Mouse (Mus musculus): Measurements from ENCODE around the gene Prss21. TPM values are rescaled to one million over a fixed set of nuclear protein-coding genes. Genes with fewer than 3 reads are reported as not detected.
"Not testable (repeated sequence)": the region's sequence is repeated elsewhere in the genome, so short reads cannot be mapped to it uniquely, and the experiment has no call there.

The Prss21 gene
- polyA plus RNA-seq, 1 experiment from 2014 or later: not detected

GRCm38 (mm10) chr17:23862926-23863325 is 4.9 kb upstream of the Prss21 start:
- Histone ChIP-seq H3K36me3 (no peaks in the 10 kb centered on the region), H3K27me3 (no peaks in the 10 kb centered on the region), H3K27ac (no peak overlapping the region), H3K9ac (replicated peaks) (no peak overlapping the region), H3K4me3 (replicated peaks) (no peak overlapping the region), H3K4me2 (no peak overlapping the region), H3K4me1 (replicated peaks) (no peaks in the 10 kb centered on the region), H3K9me3 (no peaks in the 10 kb centered on the region; the same call in 1 of the 2 replicates)
- ATAC-seq (ENCODE audit: insufficient number of reproducible peaks, insufficient read depth, low FRiP score, low TSS enrichment, low read depth): no peak
- 87% methylated on average over 4 of the region's 4 CpGs for WGBS

GRCm38 (mm10) chr17:23868513-23868912 is 657 bp downstream of the Prss21 start:
- H3K4me2 ChIP-seq: no peak overlapping the region
- H3K4me3 ChIP-seq (replicated peaks): no peak overlapping the region
- H3K27ac ChIP-seq: no peak overlapping the region
- WGBS: 90% methylated on average over 11 of the region's 11 CpGs
- H3K27me3 ChIP-seq: no peaks in the 10 kb centered on the region
- no peak for ATAC-seq (ENCODE audit: insufficient number of reproducible peaks, insufficient read depth, low FRiP score, low TSS enrichment, low read depth)
- 0 out of 2 replicates have a peak, but pooled peaks cover 3% of the 10 kb centered on the region for H3K4me1 ChIP-seq (replicated peaks)
- no peaks in the 10 kb centered on the region; the same call in 1 of the 2 replicates for H3K9me3 ChIP-seq
- H3K36me3 ChIP-seq: no peaks in the 10 kb centered on the region
- no peak overlapping the region for H3K9ac ChIP-seq (replicated peaks)

GRCm38 (mm10) chr17:23873884-23874856 is 6.3 kb downstream of the Prss21 start:
- no peaks in the 10 kb centered on the region for H3K36me3 ChIP-seq
- no peak overlapping the region for H3K27ac ChIP-seq
- H3K4me1 ChIP-seq (replicated peaks): 0 out of 2 replicates have a peak, but pooled peaks cover 3% of the 10 kb centered on the region
- H3K9me3 ChIP-seq: no peaks in the 10 kb centered on the region
- no peak overlapping the region for H3K9ac ChIP-seq (replicated peaks)
- ATAC-seq (ENCODE audit: insufficient number of reproducible peaks, insufficient read depth, low FRiP score, low TSS enrichment, low read depth): no peak
- no peaks in the 10 kb centered on the region for H3K27me3 ChIP-seq
- WGBS: 49% methylated on average over 8 of the region's 8 CpGs
- no peak overlapping the region for H3K4me3 ChIP-seq (replicated peaks)
- H3K4me2 ChIP-seq: no peak overlapping the region

- no peaks in the 10 kb centered on the region for H3K27me3 ChIP-seq
- no peak overlapping the region for H3K4me2 ChIP-seq
- no peak overlapping the region for H3K9ac ChIP-seq (replicated peaks)
- H3K4me1 ChIP-seq (replicated peaks): no peaks in the 10 kb centered on the region
- 51% methylated on average over 3 of the region's 3 CpGs for WGBS
- no peaks in the 10 kb centered on the region for H3K36me3 ChIP-seq
- H3K27ac ChIP-seq: no peak overlapping the region
- no peak for ATAC-seq (ENCODE audit: insufficient number of reproducible peaks, insufficient read depth, low FRiP score, low TSS enrichment, low read depth)
- no peak overlapping the region for H3K4me3 ChIP-seq (replicated peaks)
- no peaks in the 10 kb centered on the region for H3K9me3 ChIP-seq
These were observed 8.9 kb downstream of the Prss21 start for GRCm38 (mm10) chr17:23876741-23877140.

- Histone ChIP-seq H3K4me1 (replicated peaks) (no peaks in the 10 kb centered on the region), H3K9me3 (no peaks in the 10 kb centered on the region), H3K27me3 (no peaks in the 10 kb centered on the region), H3K4me2 (no peak overlapping the region), H3K36me3 (no peaks in the 10 kb centered on the region), H3K4me3 (replicated peaks) (no peak overlapping the region), H3K9ac (replicated peaks) (no peak overlapping the region), H3K27ac (no peak overlapping the region)
- no peak for ATAC-seq (ENCODE audit: insufficient number of reproducible peaks, insufficient read depth, low FRiP score, low TSS enrichment, low read depth)
- 90% methylated on average over 2 of the region's 2 CpGs for whole genome bisulfite sequencing
These were observed 9.3 kb downstream of the Prss21 start for GRCm38 (mm10) chr17:23877166-23877565.

GRCm38 (mm10) chr17:23880576-23880975 is 12.7 kb downstream of the Prss21 start, which contains the start of the genes Dcpp1 and Dcpp2:
Gene Dcpp1, plus strand, starts transcription at chr17:23880876.
Gene Dcpp2, plus strand, starts transcription at chr17:23880880.
- H3K27me3 ChIP-seq; H3K9me3 ChIP-seq; H3K27ac ChIP-seq; H3K9ac ChIP-seq (replicated peaks); H3K36me3 ChIP-seq; H3K4me2 ChIP-seq; H3K4me3 ChIP-seq (replicated peaks); H3K4me1 ChIP-seq (replicated peaks); ATAC-seq (ENCODE audit: insufficient number of reproducible peaks, insufficient read depth, low FRiP score, low TSS enrichment, low read depth): not testable (repeated sequence)
- WGBS: 80% methylated on average over 4 of the region's 4 CpGs

- not testable (repeated sequence) for H3K36me3 ChIP-seq; H3K4me2 ChIP-seq; H3K27me3 ChIP-seq; H3K9ac ChIP-seq (replicated peaks); H3K4me3 ChIP-seq (replicated peaks); H3K27ac ChIP-seq; H3K4me1 ChIP-seq (replicated peaks); ATAC-seq (ENCODE audit: insufficient number of reproducible peaks, insufficient read depth, low FRiP score, low TSS enrichment, low read depth); H3K9me3 ChIP-seq
- WGBS: 83% methylated on average over 4 of the region's 4 CpGs
These were observed 49.3 kb downstream of the Prss21 start, which contains the start of gene Dcpp3 for GRCm38 (mm10) chr17:23917158-23917557. Gene Dcpp3, plus strand, starts transcription at chr17:23917458.

Small RNA genes within 50 kb of the gene (microRNA-seq; reads per million reads assigned to microRNA genes)
- 1.2 reads per million for gene Mir5125

Other genes with a start within 250 kb of the Prss21 start
- 0.92 and 0.99 TPM in 2 replicates for gene Mmp25, start 222.8 kb upstream of the Prss21 start, polyA plus RNA-seq (2016; fragmentation: Nextera tagmentation; extraction: Ambion mirVana)
- 1.2 and 1.3 TPM in 2 replicates for gene Bicdl2, start 207.6 kb upstream of the Prss21 start, polyA plus RNA-seq (2016; fragmentation: Nextera tagmentation; extraction: Ambion mirVana)
- 48.6 and 51.7 TPM in 2 replicates for gene Hcfc1r1, start 194.5 kb upstream of the Prss21 start, polyA plus RNA-seq (2016; fragmentation: Nextera tagmentation; extraction: Ambion mirVana)
- 55.1 and 56.3 TPM in 2 replicates for gene Thoc6, start 194.2 kb upstream of the Prss21 start, polyA plus RNA-seq (2016; fragmentation: Nextera tagmentation; extraction: Ambion mirVana)
- 5.7 and 7.6 TPM in 2 replicates for gene Tnfrsf12a, start 190.6 kb upstream of the Prss21 start, polyA plus RNA-seq (2016; fragmentation: Nextera tagmentation; extraction: Ambion mirVana)
- 19.9 and 22.7 TPM in 2 replicates for gene Cldn6, start 188.8 kb upstream of the Prss21 start, polyA plus RNA-seq (2016; fragmentation: Nextera tagmentation; extraction: Ambion mirVana)
- gene Cldn9, start 184.0 kb upstream of the Prss21 start, polyA plus RNA-seq (2016; fragmentation: Nextera tagmentation; extraction: Ambion mirVana): 5.6 and 6.4 TPM in 2 replicates
- gene 1520401A03Rik, start 145.3 kb upstream of the Prss21 start, polyA plus RNA-seq (2016; fragmentation: Nextera tagmentation; extraction: Ambion mirVana): 1.8 and 2.5 TPM in 2 replicates
- gene Pkmyt1, start 141.7 kb upstream of the Prss21 start, polyA plus RNA-seq (2016; fragmentation: Nextera tagmentation; extraction: Ambion mirVana): 49.1 and 53.1 TPM in 2 replicates
- gene Paqr4, start 127.2 kb upstream of the Prss21 start, polyA plus RNA-seq (2016; fragmentation: Nextera tagmentation; extraction: Ambion mirVana): 11.6 and 13.6 TPM in 2 replicates
- gene Kremen2, start 122.2 kb upstream of the Prss21 start, polyA plus RNA-seq (2016; fragmentation: Nextera tagmentation; extraction: Ambion mirVana): 30.0 and 34.8 TPM in 2 replicates
- gene Flywch1, start 96.5 kb upstream of the Prss21 start, polyA plus RNA-seq (2016; fragmentation: Nextera tagmentation; extraction: Ambion mirVana): 136 and 140 TPM in 2 replicates
- 71.0 and 76.7 TPM in 2 replicates for gene Flywch2, start 82.0 kb upstream of the Prss21 start, polyA plus RNA-seq (2016; fragmentation: Nextera tagmentation; extraction: Ambion mirVana)
- gene Srrm2, start 77.5 kb upstream of the Prss21 start, polyA plus RNA-seq (2016; fragmentation: Nextera tagmentation; extraction: Ambion mirVana): 639 and 703 TPM in 2 replicates
- gene Elob, start 38.9 kb upstream of the Prss21 start, polyA plus RNA-seq (2016; fragmentation: Nextera tagmentation; extraction: Ambion mirVana): 1,179 and 1,231 TPM in 2 replicates
- not detected in 2 replicates for gene Prss33, start 32.0 kb upstream of the Prss21 start, polyA plus RNA-seq (2016; fragmentation: Nextera tagmentation; extraction: Ambion mirVana)
- not detected in 2 replicates for gene Prss32, start 24.2 kb upstream of the Prss21 start, polyA plus RNA-seq (2016; fragmentation: Nextera tagmentation; extraction: Ambion mirVana)
- gene Prss41, start 23.9 kb upstream of the Prss21 start, polyA plus RNA-seq (2016; fragmentation: Nextera tagmentation; extraction: Ambion mirVana): 1.7 and 3.1 TPM in 2 replicates
- gene Dcpp1, start 12.8 kb downstream of the Prss21 start, polyA plus RNA-seq (2016; fragmentation: Nextera tagmentation; extraction: Ambion mirVana): not detected in 2 replicates
- not detected in 2 replicates for gene Dcpp2, start 12.8 kb downstream of the Prss21 start, polyA plus RNA-seq (2016; fragmentation: Nextera tagmentation; extraction: Ambion mirVana)
- not detected in 2 replicates for gene Dcpp3, start 49.4 kb downstream of the Prss21 start, polyA plus RNA-seq (2016; fragmentation: Nextera tagmentation; extraction: Ambion mirVana)
- gene Sbp, start 73.6 kb downstream of the Prss21 start, polyA plus RNA-seq (2016; fragmentation: Nextera tagmentation; extraction: Ambion mirVana): not detected in 2 replicates
- not detected in 2 replicates for gene Sbpl, start 87.2 kb downstream of the Prss21 start, polyA plus RNA-seq (2016; fragmentation: Nextera tagmentation; extraction: Ambion mirVana)
- not detected in 2 replicates for gene Prss30, start 112.5 kb downstream of the Prss21 start, polyA plus RNA-seq (2016; fragmentation: Nextera tagmentation; extraction: Ambion mirVana)
- 0.76 and 0.84 TPM in 2 replicates for gene Prss22, start 130.0 kb downstream of the Prss21 start, polyA plus RNA-seq (2016; fragmentation: Nextera tagmentation; extraction: Ambion mirVana)
- 0.17 TPM in 1 of 2 replicates, not detected in the other for gene Prss27, start 170.1 kb downstream of the Prss21 start, polyA plus RNA-seq (2016; fragmentation: Nextera tagmentation; extraction: Ambion mirVana)
- gene Kctd5, start 205.4 kb downstream of the Prss21 start, polyA plus RNA-seq (2016; fragmentation: Nextera tagmentation; extraction: Ambion mirVana): 91.6 and 94.7 TPM in 2 replicates